Mouse (Mus musculus) midbrain, embryonic 14.5 days (tissue): ENCODE data around the gene Hhat. TPM values are rescaled to one million over a fixed set of nuclear protein-coding genes. Genes with fewer than 3 reads are reported as not detected.

Experiments
- ATAC-seq: fragments of 200-750 bp; cut with Nextera tagmentation; 2 replicates; pipeline ENCODE4 v1.8.0; 2017; ENCODE audit warnings: moderate number of reproducible peaks, moderate library complexity; ENCODE audit not compliant: low FRiP score, low TSS enrichment
- DNase-seq: peaks from one replicate; pipeline ENCODE4 v3.0.0-alpha.2; 2015
- H3K27ac ChIP-seq: fragments of 300-500 bp; sonication (generic); replicated peaks from 2 replicates; pipeline ENCODE4 v1.5.1; 2014; ENCODE audit warnings: mild to moderate bottlenecking, low read depth, low read length, moderate library complexity
- H3K27me3 ChIP-seq: fragments of 300-500 bp; sonication (generic); 2 replicates; pipeline ENCODE4 v1.6.1; 2014; ENCODE audit warnings: low read length, control low read depth, mixed read lengths; ENCODE audit not compliant: control insufficient read depth, insufficient read depth
- H3K36me3 ChIP-seq: fragments of 300-500 bp; sonication (generic); 2 replicates; pipeline ENCODE4 v1.6.1; 2014; ENCODE audit warnings: low read length, control low read depth; ENCODE audit not compliant: control insufficient read depth, insufficient read depth
- H3K4me1 ChIP-seq: fragments of 300-500 bp; sonication (generic); 2 replicates; pipeline ENCODE4 v1.6.1; 2014; ENCODE audit warnings: mild to moderate bottlenecking, antibody characterized with exemption, low read length, control low read depth; ENCODE audit not compliant: control insufficient read depth, insufficient read depth
- H3K4me2 ChIP-seq: fragments of 300-500 bp; sonication (generic); 2 replicates; pipeline ENCODE4 v1.6.1; 2014; ENCODE audit warnings: mild to moderate bottlenecking, low read length, moderate library complexity
- H3K4me3 ChIP-seq: fragments of 300-500 bp; sonication (generic); replicated peaks from 2 replicates; pipeline ENCODE4 v1.5.1; 2014; ENCODE audit warnings: low read depth, low read length
- H3K9ac ChIP-seq: fragments of 300-500 bp; sonication (generic); replicated peaks from 2 replicates; pipeline ENCODE4 v1.6.1; 2014; ENCODE audit warnings: mild to moderate bottlenecking, low read length, moderate library complexity
- H3K9me3 ChIP-seq: fragments of 300-500 bp; sonication (generic); 2 replicates; pipeline ENCODE4 v1.6.1; 2016; ENCODE audit warnings: low read length, control low read depth, mixed read lengths; ENCODE audit not compliant: control insufficient read depth
- WGBS: fragments of 180-500 bp; shearing (Covaris S2); extraction: QIAGEN DNeasy Blood & Tissue Kit; methylation state at CpG from one replicate; pipeline ENCODE4 v1.1.7; 2014; 5-methylcytosine and 5-hydroxymethylcytosine counted together
- polyA plus RNA-seq: library from polyadenylated mRNA; unstranded; fragments of >200 nt; fragmentation: Nextera tagmentation; extraction: Ambion mirVana; gene quantifications from 2 replicates; pipeline ENCODE4 v1.2.1, GENCODE M21; 2014

Gene Hhat
- polyA plus RNA-seq, result 3.9 and 4.5 TPM in 2 replicates

GRCm38 (mm10) chr1:192770495-192771331 lies at the start of gene Hhat:
TSS of gene Hhat (minus strand) at chr1:192771223.
- Histone ChIP-seq H3K27me3 (no peaks in the 10 kb centered on the region), H3K27ac (peak within 1 kb of the TSS; percentile 93), H3K4me1 (peaks cover 10% of the 10 kb centered on the region), H3K9me3 (no peaks in the 10 kb centered on the region), H3K4me3 (peak within 1 kb of the TSS; percentile 68), H3K9ac (peak within 1 kb of the TSS; percentile 94), H3K4me2 (peak within 1 kb of the TSS; percentile 95), H3K36me3 (no peaks in the 10 kb centered on the region)
- peak; percentile 84 for DNase-seq
- 1% methylated on average over 69 of the region's 70 CpGs for WGBS
- ATAC-seq, result peak; percentile 86

DNA sequence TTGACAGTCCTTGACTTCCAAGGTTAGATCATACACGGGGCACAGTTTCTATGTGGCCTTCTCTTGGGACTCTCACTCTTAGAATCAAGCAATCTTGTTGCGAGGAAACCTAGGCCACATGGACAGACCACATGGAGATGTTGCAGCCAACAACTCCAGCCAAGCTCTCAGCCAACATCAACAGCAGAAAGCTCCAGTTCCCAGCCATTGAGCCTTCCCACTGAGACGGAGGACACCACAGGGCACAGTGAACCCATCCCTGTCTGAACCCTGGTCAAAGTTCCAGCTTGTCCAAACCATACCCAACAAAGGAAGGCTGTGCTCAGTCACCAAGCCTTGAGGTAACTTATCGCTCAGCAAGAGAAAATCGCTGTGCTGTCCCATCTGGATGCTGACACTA lies 47.3 kb upstream of the Hhat start:
- Histone ChIP-seq H3K9ac (no peak overlapping the region), H3K27me3 (no peaks in the 10 kb centered on the region), H3K36me3 (no peaks in the 10 kb centered on the region), H3K4me1 (peaks cover 3% of the 10 kb centered on the region), H3K4me3 (no peak overlapping the region), H3K9me3 (no peaks in the 10 kb centered on the region), H3K27ac (no peak overlapping the region), H3K4me2 (no peak overlapping the region)
- ATAC-seq (no peak), DNase-seq (no peak)
- WGBS, result 94% methylated on average over 5 of the region's 5 CpGs

GRCm38 (mm10) chr1:192815789-192816188 lies 44.8 kb upstream of the Hhat start:
- no peaks in the 10 kb centered on the region for H3K36me3 ChIP-seq
- H3K27me3 ChIP-seq, result no peaks in the 10 kb centered on the region
- 57% methylated on average over 2 of the region's 2 CpGs for WGBS
- H3K9ac ChIP-seq, result no peak overlapping the region
- no peak overlapping the region for H3K27ac ChIP-seq
- H3K9me3 ChIP-seq, result no peaks in the 10 kb centered on the region
- no peaks in the 10 kb centered on the region for H3K4me1 ChIP-seq
- DNase-seq (no peak), ATAC-seq (no peak)
- no peak overlapping the region for H3K4me2 ChIP-seq
- no peak overlapping the region for H3K4me3 ChIP-seq

GRCm38 (mm10) chr1:192814700-192815099 lies 43.7 kb upstream of the Hhat start:
- Histone ChIP-seq H3K4me1 (no peaks in the 10 kb centered on the region), H3K36me3 (no peaks in the 10 kb centered on the region), H3K9ac (no peak overlapping the region), H3K4me2 (no peak overlapping the region), H3K9me3 (no peaks in the 10 kb centered on the region), H3K27me3 (no peaks in the 10 kb centered on the region), H3K4me3 (no peak overlapping the region), H3K27ac (no peak overlapping the region)
- WGBS, result 39% methylated on average over 3 of the region's 3 CpGs
- no peak for ATAC-seq
- DNase-seq, result no peak

- Histone ChIP-seq H3K4me2 (no peak overlapping the region), H3K27ac (no peak overlapping the region), H3K9ac (no peak overlapping the region), H3K36me3 (no peaks in the 10 kb centered on the region), H3K9me3 (no peaks in the 10 kb centered on the region), H3K27me3 (no peaks in the 10 kb centered on the region), H3K4me3 (no peak overlapping the region), H3K4me1 (no peaks in the 10 kb centered on the region)
- DNase-seq (no peak), ATAC-seq (no peak)
- WGBS, result 97% methylated on average over 9 of the region's 9 CpGs
Observed at GRCm38 (mm10) chr1:192812758-192813157, 41.7 kb upstream of the Hhat start.

GRCm38 (mm10) chr1:192812290-192812689 lies 41.3 kb upstream of the Hhat start:
- H3K9ac ChIP-seq, result no peak overlapping the region
- WGBS, result 95% methylated on average over 5 of the region's 5 CpGs
- no peak for ATAC-seq

DNA sequence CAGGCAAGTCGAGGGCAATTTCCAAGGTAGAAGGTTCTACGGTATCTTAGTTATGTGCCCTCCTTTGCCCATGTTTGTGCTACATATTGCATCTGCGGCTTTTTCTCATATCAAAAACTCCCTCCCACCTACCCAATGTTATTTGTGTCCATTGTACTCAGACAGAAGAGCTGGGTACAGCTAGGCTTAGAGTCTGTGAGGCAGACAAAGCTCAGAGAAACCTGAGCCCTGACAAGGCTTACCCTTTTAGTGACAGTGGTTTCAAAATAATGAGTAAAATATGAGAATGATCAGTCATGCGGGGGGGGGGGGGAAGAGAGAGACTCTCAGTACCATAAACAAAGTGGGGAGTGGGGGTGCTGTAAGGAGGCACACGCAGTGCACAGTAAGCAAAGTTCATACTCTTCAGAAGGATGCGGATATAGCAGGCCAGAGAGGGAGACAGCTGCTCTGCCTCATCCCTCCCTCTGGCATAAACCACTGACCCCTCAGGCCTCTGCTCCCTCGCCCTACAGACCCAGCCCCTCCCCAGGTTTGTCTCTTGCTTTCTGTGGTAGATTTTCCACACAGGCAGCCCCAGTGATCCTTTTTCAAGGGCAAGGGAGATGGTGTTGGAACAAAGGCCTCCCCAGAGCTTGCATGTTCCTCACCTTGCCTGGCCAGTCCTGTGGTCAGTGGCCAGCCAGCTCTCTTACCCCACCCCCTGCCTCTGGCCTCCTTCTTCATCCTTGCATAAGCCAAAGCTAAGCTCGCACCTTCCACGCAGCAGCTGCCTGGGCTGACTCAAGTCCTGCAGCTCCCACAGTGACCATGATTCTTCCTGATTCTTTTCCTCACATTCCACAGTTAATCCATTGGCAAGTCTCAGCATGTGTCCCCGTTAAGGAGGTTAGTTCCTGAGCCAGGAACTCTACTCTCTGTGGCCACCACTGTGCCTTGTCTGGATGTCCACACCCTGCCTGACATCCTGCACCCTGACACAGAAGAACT lies 35.4 kb upstream of the Hhat start:
- Histone ChIP-seq H3K9me3 (no peaks in the 10 kb centered on the region), H3K4me2 (no peak overlapping the region), H3K4me1 (no peaks in the 10 kb centered on the region), H3K4me3 (no peak overlapping the region), H3K9ac (no peak overlapping the region), H3K27me3 (no peaks in the 10 kb centered on the region), H3K27ac (no peak overlapping the region), H3K36me3 (no peaks in the 10 kb centered on the region)
- DNase-seq (no peak), ATAC-seq (no peak)
- WGBS, result 50% methylated on average over 10 of the region's 10 CpGs

More at GRCm38 (mm10) chr1:192812290-192812689, 41.3 kb upstream of the Hhat start:
- DNase-seq, result no peak
- Histone ChIP-seq H3K4me3 (no peak overlapping the region), H3K27ac (no peak overlapping the region), H3K36me3 (no peaks in the 10 kb centered on the region), H3K4me2 (no peak overlapping the region), H3K27me3 (no peaks in the 10 kb centered on the region), H3K4me1 (no peaks in the 10 kb centered on the region), H3K9me3 (no peaks in the 10 kb centered on the region)

GRCm38 (mm10) chr1:192800338-192800737 lies 29.3 kb upstream of the Hhat start:
- H3K27me3 ChIP-seq, result no peaks in the 10 kb centered on the region
- no peaks in the 10 kb centered on the region for H3K36me3 ChIP-seq
- H3K27ac ChIP-seq, result no peak overlapping the region
- no peak overlapping the region for H3K9ac ChIP-seq
- ATAC-seq (no peak), DNase-seq (no peak)
- H3K4me2 ChIP-seq, result no peak overlapping the region
- peaks cover 12% of the 10 kb centered on the region for H3K4me1 ChIP-seq
- WGBS, result 85% methylated on average over 8 of the region's 8 CpGs
- H3K4me3 ChIP-seq, result no peak overlapping the region
- H3K9me3 ChIP-seq, result no peaks in the 10 kb centered on the region
